Mouse (Mus musculus) liver, embryonic 15.5 days (tissue): ENCODE data around the gene Abi2. TPM values are rescaled to one million over a fixed set of nuclear protein-coding genes. Genes with fewer than 3 reads are reported as not detected.
"Not testable (repeated sequence)": the region's sequence is repeated elsewhere in the genome, so short reads cannot be mapped to it uniquely, and the experiment has no call there.

Experiments
- ATAC-seq: fragments of 200-750 bp; cut with Nextera tagmentation; 2 replicates; pipeline ENCODE4 v1.8.0; 2017; ENCODE audit warnings: moderate number of reproducible peaks, mild to moderate bottlenecking, moderate library complexity; ENCODE audit not compliant: insufficient read depth
- H3K27ac ChIP-seq: fragments of 300-500 bp; sonication (generic); replicated peaks from 2 replicates; pipeline ENCODE4 v1.5.1; 2015; ENCODE audit warnings: mild to moderate bottlenecking, inconsistent platforms
- H3K27me3 ChIP-seq: fragments of 300-500 bp; sonication (generic); 2 replicates; pipeline ENCODE4 v1.6.1; 2015; ENCODE audit warnings: mild to moderate bottlenecking, inconsistent platforms
- H3K36me3 ChIP-seq: fragments of 300-500 bp; sonication (generic); replicated peaks from 2 replicates; pipeline ENCODE4 v1.6.1; 2015; ENCODE audit warnings: moderate library complexity, mild to moderate bottlenecking, inconsistent platforms
- H3K4me1 ChIP-seq: fragments of 300-500 bp; sonication (generic); replicated peaks from 2 replicates; pipeline ENCODE4 v1.6.1; 2015; ENCODE audit warnings: inconsistent platforms
- H3K4me2 ChIP-seq: fragments of 300-500 bp; sonication (generic); 2 replicates; pipeline ENCODE4 v1.6.1; 2015; ENCODE audit warnings: moderate library complexity, mild to moderate bottlenecking, inconsistent platforms
- H3K4me3 ChIP-seq: fragments of 300-500 bp; sonication (generic); replicated peaks from 2 replicates; pipeline ENCODE4 v1.5.1; 2015; ENCODE audit warnings: mild to moderate bottlenecking, inconsistent platforms
- H3K9ac ChIP-seq: fragments of 300-500 bp; sonication (generic); 2 replicates; pipeline ENCODE4 v1.6.1; 2015; ENCODE audit warnings: moderate library complexity, mild to moderate bottlenecking, inconsistent platforms
- H3K9me3 ChIP-seq: fragments of 300-500 bp; sonication (generic); replicated peaks from 2 replicates; pipeline ENCODE4 v1.6.1; 2016; ENCODE audit warnings: inconsistent platforms
- WGBS: fragments of 180-500 bp; shearing (Covaris S2); methylation state at CpG from one replicate; pipeline ENCODE4 v1.1.7; 2015; ENCODE audit warnings: mixed read lengths; ENCODE audit not compliant: insufficient replicate concordance; 5-methylcytosine and 5-hydroxymethylcytosine counted together
- polyA plus RNA-seq: library from polyadenylated mRNA; unstranded; fragments of >200 nt; fragmentation: Nextera tagmentation; extraction: Ambion mirVana; gene quantifications from 2 replicates; pipeline ENCODE4 v1.2.1, GENCODE M21; 2015

The Abi2 gene
- polyA plus RNA-seq, 1 experiment from 2014 or later: 3.4 TPM

DNA sequence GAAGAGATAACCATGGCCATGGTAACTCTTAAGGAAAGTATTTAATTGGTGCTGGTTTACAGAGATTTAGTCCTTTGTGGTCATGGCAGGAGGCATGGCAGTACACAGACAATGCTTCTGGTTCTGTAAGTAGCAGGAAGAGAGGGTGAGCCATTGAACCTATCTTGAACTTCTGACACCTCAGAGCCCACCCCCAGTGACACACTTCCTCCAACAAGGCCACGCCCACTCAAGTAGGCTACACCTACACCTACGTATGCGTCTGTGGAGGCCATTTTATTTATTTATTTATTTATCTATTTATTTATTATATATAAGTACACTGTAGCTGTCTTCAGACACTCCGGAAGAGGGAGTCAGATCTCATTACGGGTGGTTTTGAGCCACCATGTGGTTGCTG lies 22.1 kb downstream of the Abi2 start:
- H3K4me3 ChIP-seq: no peak overlapping the region
- H3K9ac ChIP-seq: no peak overlapping the region
- no peaks in the 10 kb centered on the region for H3K27me3 ChIP-seq
- no peaks in the 10 kb centered on the region for H3K36me3 ChIP-seq
- no peak for ATAC-seq
- H3K4me1 ChIP-seq: no peaks in the 10 kb centered on the region; the same call in 1 of the 2 replicates
- no peak overlapping the region for H3K27ac ChIP-seq
- WGBS: 70% methylated on average over 5 of the region's 5 CpGs
- H3K9me3 ChIP-seq: no peaks in the 10 kb centered on the region
- no peak overlapping the region for H3K4me2 ChIP-seq

GRCm38 (mm10) chr1:60432497-60432896 lies 23.1 kb downstream of the Abi2 start:
- Histone ChIP-seq H3K9ac (no peak overlapping the region), H3K4me3 (no peak overlapping the region), H3K4me2 (no peak overlapping the region), H3K4me1 (no peaks in the 10 kb centered on the region; the same call in 1 of the 2 replicates), H3K36me3 (no peaks in the 10 kb centered on the region), H3K27me3 (no peaks in the 10 kb centered on the region), H3K9me3 (no peaks in the 10 kb centered on the region), H3K27ac (no peak overlapping the region)
- WGBS: 55% methylated on average over 1 of the region's 1 CpGs
- no peak for ATAC-seq

DNA sequence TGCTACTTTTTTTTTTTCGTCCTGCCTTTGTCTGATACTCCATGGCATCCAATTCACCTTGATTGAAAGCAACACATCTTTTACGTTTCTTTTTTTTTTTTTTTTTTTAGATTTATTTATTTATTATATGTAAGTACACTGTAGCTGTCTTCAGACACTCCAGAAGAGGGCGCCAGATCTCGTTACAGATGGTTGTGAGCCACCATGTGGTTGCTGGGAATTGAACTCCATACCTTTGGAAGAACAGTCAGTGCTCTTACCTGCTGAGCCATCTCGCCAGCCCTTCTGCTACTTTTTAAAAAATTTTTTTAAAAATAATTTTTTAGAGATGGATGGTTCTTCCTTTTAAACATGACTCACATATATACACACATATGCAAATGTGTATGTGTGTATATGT lies 32.0 kb downstream of the Abi2 start:
- not testable (repeated sequence) for H3K9ac ChIP-seq, H3K4me2 ChIP-seq, H3K4me1 ChIP-seq, H3K36me3 ChIP-seq, H3K27ac ChIP-seq, H3K4me3 ChIP-seq, H3K9me3 ChIP-seq, ATAC-seq, H3K27me3 ChIP-seq
- 57% methylated on average over 5 of the region's 5 CpGs for WGBS

DNA sequence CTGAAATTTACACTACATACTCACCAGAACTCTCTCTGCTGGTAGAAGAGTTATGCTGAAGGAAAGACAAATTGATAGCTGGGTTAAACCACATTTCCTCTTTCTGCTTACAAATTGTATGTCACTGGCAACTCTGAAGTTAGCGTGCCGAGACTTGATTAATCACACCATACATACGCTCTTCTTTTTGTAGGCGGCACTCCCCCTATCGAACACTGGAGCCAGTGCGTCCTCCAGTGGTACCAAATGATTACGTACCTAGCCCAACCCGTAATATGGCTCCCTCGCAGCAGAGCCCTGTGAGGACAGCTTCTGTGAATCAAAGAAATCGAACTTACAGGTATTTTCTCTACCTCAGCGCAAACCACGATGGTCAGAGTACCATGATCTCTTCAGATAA lies 37.6 kb downstream of the Abi2 start:
- Histone ChIP-seq H3K27me3 (no peaks in the 10 kb centered on the region), H3K4me3 (no peak overlapping the region), H3K4me1 (no peaks in the 10 kb centered on the region), H3K27ac (no peak overlapping the region), H3K36me3 (0 out of 2 replicates have a peak, but pooled peaks cover 4% of the 10 kb centered on the region), H3K9ac (no peak overlapping the region), H3K9me3 (no peaks in the 10 kb centered on the region), H3K4me2 (no peak overlapping the region)
- no peak for ATAC-seq
- whole genome bisulfite sequencing: 28% methylated on average over 12 of the region's 12 CpGs

DNA sequence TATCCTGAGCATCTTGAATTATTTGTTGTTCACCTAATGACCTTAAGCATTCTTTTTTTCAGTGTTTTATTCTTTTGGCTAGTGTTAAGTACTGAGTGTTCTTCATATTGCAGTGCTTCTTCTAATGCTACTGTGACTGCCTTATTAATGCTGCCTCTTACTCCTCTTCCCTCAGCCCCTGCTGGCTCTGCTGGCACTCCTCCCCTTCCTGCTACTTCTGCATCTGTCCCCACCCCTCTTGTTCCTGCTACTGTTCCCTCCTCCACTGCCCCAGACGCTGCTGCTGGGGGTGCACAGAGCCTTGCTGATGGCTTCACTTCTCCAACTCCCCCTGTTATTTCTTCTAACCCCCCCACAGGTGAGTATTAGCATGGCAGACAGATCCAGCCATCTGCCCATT lies 40.5 kb downstream of the Abi2 start:
- H3K27me3 ChIP-seq: no peaks in the 10 kb centered on the region
- no peaks in the 10 kb centered on the region for H3K4me1 ChIP-seq
- no peak for ATAC-seq
- H3K4me3 ChIP-seq: no peak overlapping the region
- no peaks in the 10 kb centered on the region for H3K9me3 ChIP-seq
- no peak overlapping the region for H3K9ac ChIP-seq
- no peak overlapping the region for H3K27ac ChIP-seq
- WGBS: 6% methylated on average over 1 of the region's 1 CpGs
- H3K4me2 ChIP-seq: no peak overlapping the region
- 0 out of 2 replicates have a peak, but pooled peaks cover 4% of the 10 kb centered on the region for H3K36me3 ChIP-seq

- no peak for ATAC-seq
- Histone ChIP-seq H3K27me3 (no peaks in the 10 kb centered on the region), H3K4me3 (no peak overlapping the region), H3K9ac (no peak overlapping the region), H3K4me1 (no peaks in the 10 kb centered on the region), H3K9me3 (no peaks in the 10 kb centered on the region), H3K27ac (no peak overlapping the region), H3K4me2 (no peak overlapping the region), H3K36me3 (no peaks in the 10 kb centered on the region)
- WGBS: 6% methylated on average over 1 of the region's 1 CpGs
Observed at GRCm38 (mm10) chr1:60460623-60461022, 51.2 kb downstream of the Abi2 start.

DNA sequence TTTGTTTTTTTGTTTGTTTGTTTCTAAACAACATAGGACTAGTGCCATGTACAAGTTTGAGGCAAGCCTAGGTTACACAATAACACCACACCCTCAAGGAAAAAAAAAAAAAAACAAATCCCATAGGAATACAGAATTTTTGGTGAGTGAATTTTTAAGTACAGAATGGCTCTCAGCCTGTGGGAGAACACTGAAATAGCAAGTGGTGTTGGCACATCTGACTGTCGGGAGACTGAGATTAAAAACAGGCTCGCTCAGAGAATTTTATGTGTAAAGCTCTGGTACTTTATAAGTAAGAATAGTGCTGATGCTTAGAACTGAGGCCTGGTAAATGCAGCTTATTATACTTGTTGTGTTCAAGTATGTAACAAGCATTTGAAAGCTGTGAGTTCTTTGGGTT lies 60.1 kb downstream of the Abi2 start:
- H3K4me1 ChIP-seq: 0 out of 2 replicates have a peak, but pooled peaks cover 4% of the 10 kb centered on the region
- no peak for ATAC-seq
- no peak overlapping the region for H3K4me3 ChIP-seq
- no peak overlapping the region for H3K4me2 ChIP-seq
- no peaks in the 10 kb centered on the region for H3K27me3 ChIP-seq
- WGBS: 69% methylated on average over 2 of the region's 2 CpGs
- no peak overlapping the region for H3K27ac ChIP-seq
- no peaks in the 10 kb centered on the region for H3K36me3 ChIP-seq
- no peak overlapping the region for H3K9ac ChIP-seq
- no peaks in the 10 kb centered on the region for H3K9me3 ChIP-seq

GRCm38 (mm10) chr1:60470541-60470940 lies 61.1 kb downstream of the Abi2 start:
- Histone ChIP-seq H3K9me3 (no peaks in the 10 kb centered on the region), H3K27ac (no peak overlapping the region), H3K4me2 (no peak overlapping the region), H3K36me3 (no peaks in the 10 kb centered on the region), H3K27me3 (no peaks in the 10 kb centered on the region), H3K4me1 (0 out of 2 replicates have a peak, but pooled peaks cover 4% of the 10 kb centered on the region), H3K9ac (no peak overlapping the region), H3K4me3 (no peak overlapping the region)
- 71% methylated on average over 7 of the region's 7 CpGs for WGBS
- no peak for ATAC-seq

DNA sequence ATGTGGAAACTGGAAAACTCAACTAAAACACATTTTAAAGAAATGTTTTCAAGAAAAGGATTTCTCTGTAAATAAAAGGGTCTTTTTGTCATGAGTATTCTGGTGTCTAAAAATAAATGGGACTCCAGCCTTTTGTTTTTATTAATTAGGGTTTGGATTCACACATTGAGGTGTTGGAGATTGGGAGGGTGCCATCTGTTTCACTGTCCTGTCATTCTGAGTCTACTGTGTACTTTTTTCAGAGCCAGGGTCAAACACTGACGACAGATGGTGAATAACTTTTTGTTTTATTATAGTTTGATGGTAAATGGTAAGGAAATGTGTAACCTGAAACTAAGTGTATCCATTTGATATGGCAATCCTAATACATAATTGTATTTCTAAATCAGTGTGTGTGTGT lies 72.1 kb downstream of the Abi2 start:
- ATAC-seq: no peak
- WGBS: 70% methylated on average over 1 of the region's 1 CpGs

GRCm38 (mm10) chr1:60482881-60483280 lies 73.5 kb downstream of the Abi2 start:
- H3K27me3 ChIP-seq: no peaks in the 10 kb centered on the region
- H3K4me1 ChIP-seq: no peaks in the 10 kb centered on the region
- no peak overlapping the region for H3K27ac ChIP-seq
- H3K9me3 ChIP-seq: no peaks in the 10 kb centered on the region
- no peak overlapping the region for H3K9ac ChIP-seq
- peaks cover 5% of the 10 kb centered on the region for H3K36me3 ChIP-seq
- no peak for ATAC-seq
- 64% methylated on average over 1 of the region's 1 CpGs for WGBS
- no peak overlapping the region for H3K4me2 ChIP-seq
- H3K4me3 ChIP-seq: no peak overlapping the region

More for the DNA sequence above, 72.1 kb downstream of the Abi2 start:
- Histone ChIP-seq H3K4me2 (no peak overlapping the region), H3K4me1 (no peaks in the 10 kb centered on the region), H3K9me3 (no peaks in the 10 kb centered on the region), H3K27ac (no peak overlapping the region), H3K27me3 (no peaks in the 10 kb centered on the region), H3K4me3 (no peak overlapping the region), H3K9ac (no peak overlapping the region), H3K36me3 (peaks cover 6% of the 10 kb centered on the region; the same call in 1 of the 2 replicates)

- Histone ChIP-seq H3K36me3 (peaks cover 23% of the 10 kb centered on the region), H3K4me2 (no peak overlapping the region), H3K9me3 (no peaks in the 10 kb centered on the region), H3K9ac (no peak overlapping the region), H3K4me1 (no peaks in the 10 kb centered on the region), H3K4me3 (no peak overlapping the region), H3K27me3 (no peaks in the 10 kb centered on the region), H3K27ac (no peak overlapping the region)
- WGBS: 61% methylated on average over 3 of the region's 3 CpGs
- ATAC-seq: no peak
Observed at GRCm38 (mm10) chr1:60485649-60486048, 76.2 kb downstream of the Abi2 start.

GRCm38 (mm10) chr1:60488635-60489034 lies 79.2 kb downstream of the Abi2 start:
- Histone ChIP-seq H3K27ac (no peak overlapping the region), H3K36me3 (peaks cover 30% of the 10 kb centered on the region)
- WGBS: 75% methylated on average over 8 of the region's 8 CpGs

More at GRCm38 (mm10) chr1:60488635-60489034, 79.2 kb downstream of the Abi2 start:
- ATAC-seq: no peak
- Histone ChIP-seq H3K9me3 (no peaks in the 10 kb centered on the region), H3K27me3 (no peaks in the 10 kb centered on the region), H3K4me2 (no peak overlapping the region), H3K4me3 (no peak overlapping the region), H3K9ac (no peak overlapping the region), H3K4me1 (no peaks in the 10 kb centered on the region)
